Mouse (Mus musculus) right cerebral cortex, postnatal 14 days (tissue): ENCODE data around the gene Parp8.

Experiments
- DNase-seq: peaks from one replicate; pipeline ENCODE4 v3.0.0; 2022

Gene Parp8

DNA sequence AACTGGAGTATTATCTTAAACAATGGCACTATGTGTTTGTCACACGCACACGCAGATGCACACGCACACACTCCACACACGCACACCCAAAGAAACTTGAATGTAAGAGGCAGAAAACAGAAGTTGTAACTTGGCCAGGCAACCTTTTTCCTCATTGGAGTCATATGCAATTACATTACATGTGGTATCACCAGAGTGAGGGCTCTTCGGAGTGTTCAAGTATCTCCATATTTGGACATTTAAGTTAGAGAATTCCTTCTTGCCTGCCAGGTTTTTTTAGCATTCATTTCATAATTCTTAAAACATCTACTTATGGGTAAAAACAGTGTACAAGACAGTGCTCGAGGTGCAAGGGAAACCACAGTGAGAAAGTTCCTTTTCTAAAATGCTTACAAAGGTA is 6.7 kb downstream of the Parp8 start:
- DNase-seq, result no peak

DNA sequence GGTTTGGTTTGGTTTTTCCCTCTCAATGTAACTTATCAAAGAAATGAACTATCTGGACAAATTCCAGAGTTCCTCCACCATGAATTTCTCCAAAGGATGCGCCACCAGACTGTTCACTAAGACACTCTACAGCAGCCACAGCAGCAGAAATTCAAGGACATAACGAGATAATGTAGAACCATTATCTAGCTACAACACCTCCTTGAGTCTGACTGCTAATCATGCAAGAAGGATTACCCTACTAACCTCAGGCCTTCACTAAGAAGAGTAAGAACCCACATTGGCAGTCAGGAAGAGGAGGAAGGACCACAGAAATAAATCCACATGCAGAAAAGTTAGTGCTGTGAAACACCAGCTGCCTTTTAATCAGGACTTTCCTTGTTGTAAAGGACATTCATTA is 11.8 kb downstream of the Parp8 start:
- DNase-seq, result no peak

GRCm38 (mm10) chr13:117012031-117012430 is 13.3 kb downstream of the Parp8 start:
- DNase-seq, result no peak

DNA sequence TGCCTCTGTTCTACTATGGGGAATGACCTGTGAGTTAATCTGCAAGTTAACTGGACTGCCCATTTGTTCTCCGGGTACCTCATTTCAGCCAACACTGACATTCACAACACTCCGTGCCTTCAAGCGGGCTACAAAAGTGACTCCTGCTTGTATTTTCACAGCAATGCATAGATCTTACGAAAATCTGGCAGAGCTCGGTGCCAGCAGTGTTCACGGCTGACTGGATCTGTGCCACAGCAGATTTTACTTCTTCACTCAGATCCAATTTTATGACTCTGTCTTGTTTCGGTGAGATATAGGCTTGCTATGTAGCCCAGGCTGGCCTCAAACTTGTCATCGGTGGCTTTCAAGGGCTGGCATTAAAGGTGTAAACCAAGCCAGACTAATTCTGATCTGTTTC is 15.2 kb downstream of the Parp8 start:
- DNase-seq, result peak; percentile 30

GRCm38 (mm10) chr13:117008021-117009015 is 17.0 kb downstream of the Parp8 start:
- DNase-seq, result no peak

DNA sequence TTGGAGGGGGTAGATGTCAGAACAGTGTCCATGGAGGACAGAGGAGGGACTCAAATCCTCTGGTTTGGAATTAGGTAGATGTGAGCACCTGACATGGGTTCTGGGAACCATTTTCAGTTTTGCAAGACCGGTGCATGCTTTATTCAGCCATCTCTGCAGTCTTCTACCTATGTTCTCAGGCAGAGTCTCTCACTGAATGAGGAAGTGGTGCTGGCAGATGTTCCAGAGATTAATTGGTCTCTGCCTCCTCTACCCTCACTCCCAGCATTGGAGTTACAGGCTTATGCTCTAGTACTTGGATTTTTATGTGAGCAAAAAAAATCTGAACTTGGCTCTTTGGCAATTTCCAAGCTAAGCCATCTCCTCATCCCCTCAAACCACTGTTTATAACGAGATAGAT is 17.8 kb downstream of the Parp8 start:
- no peak for DNase-seq

DNA sequence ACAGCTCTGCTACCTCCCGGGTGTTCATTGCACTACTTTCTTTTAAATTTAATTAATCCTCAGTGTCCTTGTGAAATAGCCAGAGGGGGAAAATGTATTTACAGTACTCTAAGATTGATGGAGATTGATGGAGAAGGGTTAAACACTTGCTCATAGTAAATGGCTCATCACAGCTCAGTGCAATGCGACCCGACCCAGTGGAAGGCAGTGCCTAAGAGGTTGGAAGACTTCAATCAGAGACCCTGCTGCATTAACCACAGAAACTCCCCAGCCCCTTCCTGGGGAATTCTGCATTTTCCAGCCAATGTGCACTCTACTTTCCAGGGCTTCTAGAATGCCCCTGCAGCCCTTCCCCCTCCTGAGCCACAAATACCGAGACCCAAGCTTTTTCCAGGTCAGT is 18.7 kb downstream of the Parp8 start:
- DNase-seq, result no peak

DNA sequence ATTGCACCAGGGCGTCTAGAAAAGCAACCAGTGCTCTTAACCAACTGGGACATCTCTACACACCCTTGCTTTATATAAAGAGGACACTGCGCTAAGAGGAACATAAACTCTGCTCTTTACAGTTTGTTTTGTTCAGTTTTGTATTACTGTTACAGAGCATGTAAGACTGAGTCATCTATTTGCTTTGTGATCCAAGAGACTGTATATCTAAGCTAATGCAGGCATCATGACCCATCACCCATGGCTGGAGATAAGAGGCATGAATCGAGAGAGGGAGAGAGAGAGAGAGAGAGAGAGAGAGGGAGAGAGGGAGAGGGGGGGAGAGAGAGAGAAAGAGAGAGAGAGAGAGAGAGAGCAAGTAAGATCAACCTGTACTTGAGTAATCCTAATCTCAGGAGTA is 24.8 kb downstream of the Parp8 start:
- DNase-seq, result no peak

DNA sequence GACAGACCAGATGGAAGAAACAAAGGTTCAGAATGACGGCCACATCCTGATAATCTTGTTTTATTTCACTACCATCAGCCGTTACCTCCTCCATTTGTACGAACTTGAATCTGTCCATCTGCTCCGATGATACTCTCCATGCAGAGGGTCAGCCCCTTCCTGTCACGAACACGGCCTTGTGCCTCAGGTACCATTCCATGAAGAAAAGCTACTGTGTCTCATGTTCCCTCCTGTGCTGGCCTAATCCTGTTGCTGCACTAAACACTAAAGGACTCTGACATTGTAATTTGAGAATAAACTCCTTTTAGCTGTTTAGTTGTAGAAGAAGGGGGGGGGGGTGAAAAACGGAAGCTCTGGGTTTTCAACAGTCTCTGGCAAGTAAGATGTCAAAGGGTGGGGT is 33.8 kb downstream of the Parp8 start:
- DNase-seq, result no peak

GRCm38 (mm10) chr13:116990327-116990726 is 35.0 kb downstream of the Parp8 start:
- no peak for DNase-seq

GRCm38 (mm10) chr13:116988706-116989105 is 36.6 kb downstream of the Parp8 start:
- no peak for DNase-seq

DNA sequence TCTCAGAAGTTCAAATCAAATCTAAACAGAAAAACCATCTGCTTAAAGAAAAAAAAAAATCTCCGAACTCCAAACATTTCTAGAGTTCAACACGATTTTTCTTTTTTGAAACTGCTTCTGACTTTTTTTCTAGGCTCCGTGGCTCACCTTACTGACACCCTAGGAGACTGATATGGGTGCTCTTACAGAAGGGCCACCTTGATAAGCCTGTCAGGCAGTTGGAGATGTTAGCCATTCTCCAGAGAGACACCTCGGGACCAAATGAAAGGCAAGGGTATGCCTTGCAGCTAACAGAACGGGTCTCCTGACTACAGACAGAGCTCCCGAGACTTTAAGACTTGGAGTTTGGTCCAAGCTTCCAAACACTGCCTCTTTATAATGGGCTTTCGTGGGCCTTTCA is 37.1 kb downstream of the Parp8 start:
- DNase-seq, result no peak

- DNase-seq, result no peak
These were observed 38.1 kb downstream of the Parp8 start for GRCm38 (mm10) chr13:116987284-116987683.

DNA sequence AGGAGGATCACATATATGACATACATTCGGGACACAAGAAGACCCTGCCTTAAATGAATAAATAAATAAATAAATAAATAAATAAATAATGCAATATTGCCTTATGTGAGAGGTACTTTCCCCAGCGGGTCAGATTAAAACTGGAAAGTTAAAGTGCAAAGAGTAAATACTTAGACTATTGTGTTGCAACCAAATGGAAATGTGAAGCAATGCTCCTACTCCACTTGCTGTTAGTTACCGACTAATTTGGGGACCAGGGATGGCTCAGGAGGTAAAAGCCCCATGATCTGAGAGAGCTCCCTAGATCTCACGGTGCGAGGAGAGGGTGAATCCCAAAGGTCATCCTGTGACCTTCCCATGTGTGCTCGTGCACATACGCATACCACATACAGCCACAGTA is 38.7 kb downstream of the Parp8 start:
- no peak for DNase-seq

DNA sequence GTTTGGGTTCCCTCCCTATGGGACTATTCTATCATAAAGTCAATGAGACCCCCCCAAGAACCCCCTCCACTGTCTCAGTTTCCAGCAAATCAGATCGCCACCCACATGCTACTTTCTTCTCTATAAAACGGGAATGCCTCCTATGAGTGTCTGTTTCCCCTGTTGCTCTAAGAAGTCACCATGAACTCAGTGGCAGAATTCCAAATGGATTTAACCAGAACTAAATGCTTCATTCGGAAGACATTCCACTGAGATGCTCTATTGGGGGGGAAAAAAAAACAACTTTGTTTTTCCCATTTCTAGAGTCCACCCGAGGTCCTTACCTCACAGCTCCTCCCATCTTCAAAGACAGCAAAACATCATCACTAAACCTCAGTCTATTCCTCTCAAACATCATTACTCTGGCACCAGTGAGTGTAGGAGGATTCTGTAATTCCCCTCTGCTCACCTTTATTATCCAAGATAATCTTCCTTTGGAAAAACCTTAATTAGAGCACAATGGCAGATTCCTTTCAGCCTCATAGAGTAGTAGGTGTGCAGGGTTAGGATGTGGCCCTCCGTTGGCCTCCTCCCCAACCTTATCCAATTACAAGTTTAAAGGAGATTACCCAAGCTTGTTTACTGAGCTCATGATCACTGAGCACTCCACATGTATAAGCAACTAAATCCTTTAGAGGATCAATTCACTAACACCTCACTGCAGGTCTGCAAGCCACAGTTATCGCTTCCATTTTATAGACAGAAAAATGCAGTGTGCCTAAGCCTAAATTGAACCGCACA is 51.1 kb downstream of the Parp8 start:
- DNase-seq, result no peak

DNA sequence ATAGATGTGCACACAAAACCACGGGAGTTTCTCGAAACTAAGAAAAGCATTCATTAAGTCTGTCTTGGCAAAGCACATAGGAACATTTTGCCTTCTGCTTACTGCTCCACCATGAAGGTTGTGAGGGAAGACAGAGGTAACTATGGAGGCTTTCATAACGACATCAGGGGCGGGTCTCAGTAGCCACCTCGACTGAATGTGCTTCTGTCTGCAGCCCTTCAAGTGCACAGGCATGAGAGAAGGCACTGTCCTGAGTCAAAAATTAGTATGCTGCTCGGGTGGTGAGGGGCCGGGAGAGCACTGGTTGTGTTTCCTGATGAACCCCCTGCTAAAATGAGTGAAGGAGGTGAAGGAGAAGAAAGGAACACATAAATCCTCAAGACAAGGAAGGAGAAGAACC is 51.8 kb downstream of the Parp8 start:
- DNase-seq, result no peak

GRCm38 (mm10) chr13:116972036-116972611 is 53.2 kb downstream of the Parp8 start:
- no peak for DNase-seq

GRCm38 (mm10) chr13:116970706-116971428 is 54.5 kb downstream of the Parp8 start:
- no peak for DNase-seq

DNA sequence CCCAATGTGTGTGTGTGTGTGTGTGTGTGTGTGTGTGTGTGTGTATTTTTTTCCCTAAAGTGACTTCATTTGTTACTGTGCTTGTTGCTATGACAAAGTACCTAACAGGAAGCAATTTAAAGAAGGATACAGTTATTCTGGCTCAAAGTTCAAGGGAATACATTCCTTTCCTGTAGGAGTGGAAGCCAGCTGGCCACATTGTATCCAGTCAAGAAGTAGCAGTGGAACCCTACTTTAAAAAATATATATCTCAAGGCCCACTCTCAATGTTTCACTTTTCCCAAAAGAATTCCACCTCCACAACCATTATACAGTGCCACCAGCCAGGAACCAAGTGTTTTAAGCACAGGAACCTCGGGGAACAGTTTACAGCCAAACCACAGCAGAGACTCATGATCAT is 55.7 kb downstream of the Parp8 start:
- no peak for DNase-seq

- DNase-seq, result no peak
These were observed 56.4 kb downstream of the Parp8 start for GRCm38 (mm10) chr13:116968906-116969305.

DNA sequence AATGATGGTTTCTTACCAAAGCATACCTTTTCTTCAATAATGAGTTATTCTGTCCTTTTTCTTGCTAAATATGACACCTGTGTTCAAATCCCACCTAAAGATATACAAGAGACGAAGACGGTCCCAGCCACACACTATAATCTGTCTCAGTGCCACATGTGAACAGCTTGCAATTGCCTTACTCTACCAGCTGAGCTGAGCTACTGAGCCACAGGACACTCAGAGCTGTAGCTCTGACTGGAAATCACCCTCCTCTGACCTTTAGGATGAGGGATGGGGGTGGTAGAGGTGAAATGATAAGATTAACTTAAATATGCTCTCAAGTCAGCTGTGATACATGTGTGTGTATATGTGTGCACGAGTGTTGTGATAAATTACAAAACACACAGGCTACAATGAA is 57.9 kb downstream of the Parp8 start:
- DNase-seq, result no peak

GRCm38 (mm10) chr13:116962480-116963462 is 62.6 kb downstream of the Parp8 start:
- DNase-seq, result no peak
